14 mouse cellular contexts compared by ENCODE assay signal in the genomic region with DNA sequence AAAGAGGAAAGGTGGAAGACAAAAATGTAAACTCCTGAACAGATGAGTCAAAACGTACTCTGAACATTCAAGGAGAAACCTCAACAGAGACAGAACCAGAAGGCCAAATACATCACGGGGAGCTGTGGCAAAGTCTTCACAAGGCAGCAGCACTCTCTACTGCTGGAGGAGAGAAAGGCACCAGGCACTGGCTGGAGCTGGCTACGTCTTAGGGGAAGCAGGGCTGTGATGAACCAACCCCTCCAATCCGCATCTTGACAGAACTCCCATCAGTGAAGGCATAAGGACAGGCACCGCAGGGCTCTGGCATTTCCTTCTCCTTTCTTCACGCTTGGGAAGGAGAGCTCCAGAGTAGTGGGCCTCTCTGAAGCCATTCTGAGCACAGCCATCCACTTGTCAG. TPM values are rescaled to one million over a fixed set of nuclear protein-coding genes. Genes with fewer than 3 reads are reported as not detected.
DNase-seq lines count a peak whose midpoint lies in the region; ATAC-seq and TF ChIP-seq lines count a peak whose summit lies in the region.
"Had no signal": no experiment of that assay in that cellular context is flagged by ENCODE, and none has a peak within 500 bp of the region (broad histone marks: within the 10 kb centered on the region; RNA-seq: fewer than 3 reads in every experiment).

No protein-coding gene starts in this region.

- no peak overlapping the region for H3K27ac ChIP-seq in cerebellum, adult 2 months (ENCODE audit: insufficient read depth, low read length)
- peak overlapping the region; percentile 49 for H3K27ac ChIP-seq in layer of hippocampus, adult 2 months
- no peak overlapping the region for H3K27ac ChIP-seq in heart, embryonic 12.5 days (ENCODE audit: poor library complexity, severe bottlenecking)
- H3K27ac ChIP-seq: embryonic facial prominence, embryonic 10.5 days; intestine, embryonic 15.5 days; liver, embryonic 14.5 days had no signal

- peaks cover 18% of the 10 kb centered on the region for H3K36me3 ChIP-seq in heart, embryonic 12.5 days
- H3K36me3 ChIP-seq: intestine, embryonic 15.5 days had no signal

- no peak overlapping the region for H3K9ac ChIP-seq in heart, embryonic 12.5 days
- H3K9ac ChIP-seq: intestine, embryonic 15.5 days; liver, embryonic 14.5 days had no signal

- no peaks in the 10 kb centered on the region for H3K9me3 ChIP-seq in heart, embryonic 12.5 days (replicated peaks)
- H3K9me3 ChIP-seq: embryonic facial prominence, embryonic 10.5 days; intestine, embryonic 15.5 days had no signal

- DNase-seq in cerebellum, adult 2 months = peak; percentile 48 to 60
- DNase-seq in cerebellum, postnatal 4 days (ENCODE audit: low spot score in 2 of 2) = no peak
- DNase-seq in layer of hippocampus, adult 2 months (ENCODE audit: low spot score in 2 of 2) = no peak
- DNase-seq in layer of hippocampus, postnatal 36 days = no peak
- DNase-seq in A20 (ENCODE audit: low read depth, low spot score) (peak; percentile 39), ZHBTc4 (ENCODE audit: low read depth, low spot score) (peak; percentile 39)
- DNase-seq in thymus, postnatal 36 days = no peak
- DNase-seq: heart, adult 18-20 months; kidney, postnatal 4 days; right cerebral cortex, postnatal 25 days had no signal

- no peaks in the 10 kb centered on the region for H3K27me3 ChIP-seq in cerebellum, adult 2 months (ENCODE audit: control insufficient read depth, insufficient read depth, low read length)
- no peaks in the 10 kb centered on the region for H3K27me3 ChIP-seq in heart, embryonic 12.5 days (replicated peaks)
- H3K27me3 ChIP-seq: intestine, embryonic 15.5 days had no signal

- peak; percentile 63 for TF ChIP-seq CTCF in cerebellum, adult 2 months (IDR thresholded peaks at IDR 0.05; ENCODE audit: borderline replicate concordance, insufficient read depth, low read depth, low read length)
- TF ChIP-seq CTCF in layer of hippocampus, adult 2 months (conservative IDR thresholded peaks at IDR 0.05) = peak; percentile 63

- H3K4me2 ChIP-seq in heart, embryonic 12.5 days = no peak overlapping the region
- H3K4me2 ChIP-seq: intestine, embryonic 15.5 days had no signal

- H3K4me3 ChIP-seq in cerebellum, adult 2 months (replicated peaks; ENCODE audit: insufficient read depth, low read depth, low read length) = no peak overlapping the region
- no peak overlapping the region for H3K4me3 ChIP-seq in layer of hippocampus, adult 2 months
- H3K4me3 ChIP-seq in heart, embryonic 12.5 days = no peak overlapping the region
- H3K4me3 ChIP-seq: embryonic facial prominence, embryonic 10.5 days; intestine, embryonic 15.5 days had no signal

- peaks cover 6% of the 10 kb centered on the region for H3K4me1 ChIP-seq in cerebellum, adult 2 months (ENCODE audit: control insufficient read depth, insufficient read depth, low read length)
- peaks cover 44% of the 10 kb centered on the region for H3K4me1 ChIP-seq in heart, embryonic 12.5 days (replicated peaks)
- H3K4me1 ChIP-seq: embryonic facial prominence, embryonic 10.5 days had no signal

- WGBS in cerebellum, adult 2 months = 11% methylated on average over 6 of the region's 6 CpGs
- WGBS in heart, embryonic 12.5 days = 85% methylated on average over 6 of the region's 6 CpGs

- ATAC-seq in heart, embryonic 12.5 days (ENCODE audit: insufficient number of reproducible peaks, low FRiP score) = no peak
- ATAC-seq: intestine, embryonic 15.5 days had no signal

- no peak for TF ChIP-seq POLR2A in cerebellum, adult 2 months (IDR thresholded peaks at IDR 0.05; ENCODE audit: borderline replicate concordance, insufficient read depth, low read length)

RNA-seq across cellular contexts. Expression of a gene that starts 7.4 kb away (rescaled TPM):
- 27.5 and 27.6 TPM in 2 replicates for polyA plus RNA-seq in cerebellum, adult 2 months (2012; rRNA removed)
- 10 to 100 TPM; 11.8 to 13.1 TPM for total RNA-seq in layer of hippocampus, adult 2 months (2021)
- total RNA-seq in layer of hippocampus, postnatal 36 days (2021) = 10 to 100 TPM; 12.5 to 15.1 TPM
- 59.7 and 60.7 TPM in 2 replicates for polyA plus RNA-seq in heart, embryonic 12.5 days (2016; fragmentation: Nextera tagmentation; extraction: Ambion mirVana)

RNA-seq across cellular contexts. Expression of a gene that starts 8.3 kb away (rescaled TPM):
- polyA plus RNA-seq in cerebellum, adult 2 months (2012; rRNA removed) = 157 and 177 TPM in 2 replicates
- total RNA-seq in layer of hippocampus, adult 2 months (2021) = 100 to 1,000 TPM; 242 to 257 TPM
- total RNA-seq in layer of hippocampus, postnatal 36 days (2021) = 100 to 1,000 TPM; 249 to 265 TPM
- polyA plus RNA-seq in heart, embryonic 12.5 days (2016; fragmentation: Nextera tagmentation; extraction: Ambion mirVana) = 207 and 213 TPM in 2 replicates

RNA-seq across cellular contexts. Expression of a gene that starts 36.9 kb away (rescaled TPM):
- polyA plus RNA-seq in cerebellum, adult 2 months (2012; rRNA removed) = 547 and 616 TPM in 2 replicates
- 100 to 1,000 TPM; 168 to 183 TPM for total RNA-seq in layer of hippocampus, adult 2 months (2021)
- total RNA-seq in layer of hippocampus, postnatal 36 days (2021) = 100 to 1,000 TPM; 246 to 256 TPM
- 21.6 and 22.1 TPM in 2 replicates for polyA plus RNA-seq in heart, embryonic 12.5 days (2016; fragmentation: Nextera tagmentation; extraction: Ambion mirVana)

Comparison
In these comparisons a context has a peak if more than half of its experiments do, and no peak if none do; other contexts are left out.
1. DNase-seq: peak in cerebellum, adult 2 months (2 of 2), A20 (single experiment) and ZHBTc4 (single experiment); none in cerebellum, postnatal 4 days (0 of 2), layer of hippocampus, adult 2 months (0 of 2), layer of hippocampus, postnatal 36 days (0 of 2) and thymus, postnatal 36 days (0 of 2).